Mouse (Mus musculus) intestine, embryonic 15.5 days (tissue): ENCODE data around the gene Hydin. TPM values are rescaled to one million over a fixed set of nuclear protein-coding genes. Genes with fewer than 3 reads are reported as not detected.
A peak's percentile ranks its signal among the peaks of the same experiment; 100 is the strongest.

Experiments used
- ATAC-seq: fragments of 200-750 bp; cut with Nextera tagmentation; 2 replicates; pipeline ENCODE4 v1.8.0; 2017; ENCODE audit warnings: moderate TSS enrichment, moderate library complexity
- H3K27ac ChIP-seq: fragments of 300-500 bp; sonication (generic); 2 replicates; pipeline ENCODE4 v1.5.1; 2015; ENCODE audit warnings: mild to moderate bottlenecking, inconsistent platforms
- H3K27me3 ChIP-seq: fragments of 300-500 bp; sonication (generic); replicated peaks from 2 replicates; pipeline ENCODE4 v1.6.1; 2015; ENCODE audit warnings: inconsistent platforms
- H3K36me3 ChIP-seq: fragments of 300-500 bp; sonication (generic); 2 replicates; pipeline ENCODE4 v1.6.1; 2015; ENCODE audit warnings: inconsistent platforms
- H3K4me1 ChIP-seq: fragments of 300-500 bp; sonication (generic); replicated peaks from 2 replicates; pipeline ENCODE4 v1.6.1; 2015; ENCODE audit warnings: inconsistent platforms
- H3K4me2 ChIP-seq: fragments of 300-500 bp; sonication (generic); replicated peaks from 2 replicates; pipeline ENCODE4 v1.6.1; 2015; ENCODE audit warnings: mild to moderate bottlenecking, inconsistent platforms
- H3K4me3 ChIP-seq: fragments of 300-500 bp; sonication (generic); replicated peaks from 2 replicates; pipeline ENCODE4 v1.5.1; 2015; ENCODE audit warnings: inconsistent platforms
- H3K9ac ChIP-seq: fragments of 300-500 bp; sonication (generic); 2 replicates; pipeline ENCODE4 v1.6.1; 2015; ENCODE audit warnings: inconsistent platforms
- H3K9me3 ChIP-seq: fragments of 300-500 bp; sonication (generic); 2 replicates; pipeline ENCODE4 v1.6.1; 2016; ENCODE audit warnings: inconsistent platforms
- WGBS: fragments of 180-500 bp; shearing (Covaris S2); methylation state at CpG from one replicate; pipeline ENCODE4 v1.1.7; 2015; 5-methylcytosine and 5-hydroxymethylcytosine counted together
- polyA plus RNA-seq: library from polyadenylated mRNA; unstranded; fragments of >200 nt; fragmentation: Nextera tagmentation; extraction: Ambion mirVana; gene quantifications from 2 replicates; pipeline ENCODE4 v1.2.1, GENCODE M21; 2015

Hydin gene
- polyA plus RNA-seq, result 0.03 TPM in 2 replicates

- H3K27ac ChIP-seq, result no peak within 1 kb of the TSS
- H3K36me3 ChIP-seq, result no peaks in the 10 kb centered on the region
- H3K9ac ChIP-seq, result peak within 1 kb of the TSS; percentile 34
- H3K4me3 ChIP-seq, result peak within 1 kb of the TSS; percentile 35
- 0 out of 2 replicates have a peak, but pooled peaks cover 3% of the 10 kb centered on the region for H3K4me1 ChIP-seq
- peak; percentile 95 for ATAC-seq
- peak within 1 kb of the TSS; percentile 72 for H3K4me2 ChIP-seq
- H3K27me3 ChIP-seq, result no peaks in the 10 kb centered on the region
- H3K9me3 ChIP-seq, result no peaks in the 10 kb centered on the region
- WGBS, result under 1% methylated on average over 15 of the region's 15 CpGs
These were observed at the start of gene Hydin for GRCm38 (mm10) chr8:110266741-110267140. TSS of gene Hydin (plus strand) at chr8:110266977.

- Histone ChIP-seq H3K4me3 (peak overlapping the region; percentile 61), H3K27ac (no peak overlapping the region), H3K36me3 (peaks cover 11% of the 10 kb centered on the region), H3K27me3 (no peaks in the 10 kb centered on the region), H3K4me1 (peaks cover 5% of the 10 kb centered on the region), H3K4me2 (peak overlapping the region; percentile 76), H3K9ac (no peak overlapping the region), H3K9me3 (no peaks in the 10 kb centered on the region)
- peak; percentile 42 for ATAC-seq
- 39% methylated on average over 5 of the region's 5 CpGs for WGBS
These were observed 49.6 kb upstream of the Hydin start for GRCm38 (mm10) chr8:110217198-110217597.

DNA sequence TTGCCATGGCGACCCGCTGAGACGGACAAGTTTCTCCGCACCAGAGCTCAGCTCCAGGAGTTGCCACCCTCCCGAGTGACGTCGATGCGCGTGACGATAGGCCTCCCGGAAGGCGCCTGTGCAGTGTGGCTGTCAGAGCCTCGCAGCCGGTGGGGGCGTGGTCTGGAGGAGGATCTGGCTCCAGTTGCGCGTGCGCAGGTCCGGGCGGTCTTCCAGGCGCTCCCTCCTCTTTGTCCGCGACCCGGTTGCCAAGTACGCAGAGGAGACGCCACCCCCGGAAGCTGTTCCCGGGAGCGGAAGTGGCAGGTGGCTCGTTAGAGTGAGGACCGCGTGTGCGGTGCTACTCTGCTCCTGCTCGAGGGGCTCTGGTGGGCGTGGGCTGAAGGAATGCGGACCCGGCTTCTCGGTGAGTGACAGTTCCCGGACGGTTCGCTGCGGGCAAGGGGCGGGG, 49.1 kb upstream of the Hydin start:
- Histone ChIP-seq H3K9me3 (no peaks in the 10 kb centered on the region), H3K36me3 (peaks cover 16% of the 10 kb centered on the region), H3K4me2 (peak overlapping the region; percentile 76), H3K9ac (peak overlapping the region; percentile 46), H3K27ac (no peak overlapping the region), H3K4me1 (peaks cover 5% of the 10 kb centered on the region), H3K27me3 (no peaks in the 10 kb centered on the region), H3K4me3 (peak overlapping the region; percentile 61)
- ATAC-seq, result peak; percentile 100
- under 1% methylated on average over 43 of the region's 43 CpGs for WGBS

DNA sequence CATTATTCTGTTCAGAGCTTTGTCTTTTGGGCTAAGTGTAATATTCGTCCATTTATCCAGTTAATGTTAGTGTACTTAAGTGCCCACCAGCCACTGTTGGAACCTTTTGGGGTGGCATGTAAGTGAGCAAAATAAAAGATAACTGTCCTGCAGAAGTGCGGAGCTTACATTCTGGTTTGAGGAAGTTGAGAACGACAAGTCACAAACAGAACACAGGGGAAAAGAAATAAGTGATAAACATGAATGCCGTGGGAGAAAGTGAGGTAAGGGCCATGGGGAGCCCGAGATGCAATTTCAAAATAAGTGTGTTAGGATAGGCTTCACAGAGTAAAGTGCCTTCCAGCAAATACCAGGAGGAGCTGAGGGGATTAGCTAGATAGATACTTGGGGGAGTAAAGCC, 48.3 kb upstream of the Hydin start:
- no peaks in the 10 kb centered on the region for H3K27me3 ChIP-seq
- 66% methylated on average over 5 of the region's 5 CpGs for WGBS
- H3K9ac ChIP-seq, result no peak overlapping the region
- ATAC-seq, result no peak
- H3K36me3 ChIP-seq, result peaks cover 23% of the 10 kb centered on the region
- H3K27ac ChIP-seq, result no peak overlapping the region
- peaks cover 5% of the 10 kb centered on the region for H3K4me1 ChIP-seq
- H3K4me3 ChIP-seq, result peak overlapping the region; percentile 61
- no peaks in the 10 kb centered on the region for H3K9me3 ChIP-seq
- H3K4me2 ChIP-seq, result peak overlapping the region; percentile 76

GRCm38 (mm10) chr8:110220936-110221335, 45.8 kb upstream of the Hydin start:
- H3K9me3 ChIP-seq, result no peaks in the 10 kb centered on the region
- H3K4me3 ChIP-seq, result no peak overlapping the region
- H3K36me3 ChIP-seq, result peaks cover 24% of the 10 kb centered on the region
- 90% methylated on average over 14 of the region's 14 CpGs for WGBS
- ATAC-seq, result no peak
- H3K4me2 ChIP-seq, result no peak overlapping the region
- peaks cover 5% of the 10 kb centered on the region for H3K4me1 ChIP-seq
- no peaks in the 10 kb centered on the region for H3K27me3 ChIP-seq
- no peak overlapping the region for H3K9ac ChIP-seq
- no peak overlapping the region for H3K27ac ChIP-seq

- no peak overlapping the region for H3K27ac ChIP-seq
- H3K9me3 ChIP-seq, result no peaks in the 10 kb centered on the region
- no peak for ATAC-seq
- H3K4me1 ChIP-seq, result no peaks in the 10 kb centered on the region
- no peak overlapping the region for H3K9ac ChIP-seq
- no peak overlapping the region for H3K4me3 ChIP-seq
- 46% methylated on average over 6 of the region's 6 CpGs for WGBS
- H3K36me3 ChIP-seq, result no peaks in the 10 kb centered on the region
- H3K4me2 ChIP-seq, result no peak overlapping the region
- no peaks in the 10 kb centered on the region for H3K27me3 ChIP-seq
These were observed 36.0 kb upstream of the Hydin start for GRCm38 (mm10) chr8:110230803-110231202.

DNA sequence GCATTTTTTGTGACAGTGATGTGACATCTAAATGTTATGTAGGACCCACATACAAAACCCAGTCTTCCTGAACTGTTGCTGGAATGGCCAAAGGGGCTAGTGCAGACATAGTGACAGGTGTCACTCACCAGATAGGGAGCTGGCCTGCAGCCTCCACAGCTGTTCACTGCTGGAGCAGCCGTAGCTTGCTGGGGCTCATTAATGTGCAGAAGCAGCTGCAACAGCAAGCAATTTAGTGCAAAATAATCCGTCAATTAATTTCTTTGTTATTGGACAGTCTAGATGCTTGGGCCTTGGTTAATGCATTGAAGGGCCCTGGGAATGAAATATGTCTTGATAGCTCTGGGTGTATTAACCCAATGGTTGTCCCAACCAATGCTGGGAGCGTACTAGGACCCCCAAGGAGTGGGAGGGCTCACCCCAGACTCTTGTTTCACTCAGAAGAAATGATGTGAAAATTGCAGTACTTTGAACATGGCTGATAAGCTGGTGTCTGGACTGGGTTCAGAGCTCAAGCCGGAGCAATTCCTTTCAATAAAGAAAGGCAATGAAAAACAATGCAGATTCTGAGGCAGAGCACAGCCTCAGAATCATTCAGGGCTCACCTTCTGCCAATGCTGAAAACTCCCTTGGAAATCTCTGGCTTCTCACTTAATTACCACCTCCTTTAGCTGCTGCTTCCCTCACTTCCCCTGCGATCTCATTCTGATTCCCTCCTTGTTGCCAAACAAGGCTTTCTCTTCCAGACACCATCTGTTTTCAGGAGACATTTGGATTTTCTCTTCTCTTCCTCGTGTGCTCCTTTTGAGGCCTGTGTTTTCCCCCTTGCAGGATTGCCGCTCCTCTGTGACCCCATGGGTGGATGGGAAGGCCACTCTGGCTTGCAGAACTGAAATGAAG, 24.2 kb upstream of the Hydin start:
- Histone ChIP-seq H3K4me1 (no peaks in the 10 kb centered on the region), H3K36me3 (no peaks in the 10 kb centered on the region), H3K4me2 (no peak overlapping the region), H3K9me3 (no peaks in the 10 kb centered on the region), H3K4me3 (no peak overlapping the region), H3K27me3 (no peaks in the 10 kb centered on the region), H3K27ac (no peak overlapping the region), H3K9ac (no peak overlapping the region)
- ATAC-seq, result no peak
- 48% methylated on average over 7 of the region's 7 CpGs for WGBS

DNA sequence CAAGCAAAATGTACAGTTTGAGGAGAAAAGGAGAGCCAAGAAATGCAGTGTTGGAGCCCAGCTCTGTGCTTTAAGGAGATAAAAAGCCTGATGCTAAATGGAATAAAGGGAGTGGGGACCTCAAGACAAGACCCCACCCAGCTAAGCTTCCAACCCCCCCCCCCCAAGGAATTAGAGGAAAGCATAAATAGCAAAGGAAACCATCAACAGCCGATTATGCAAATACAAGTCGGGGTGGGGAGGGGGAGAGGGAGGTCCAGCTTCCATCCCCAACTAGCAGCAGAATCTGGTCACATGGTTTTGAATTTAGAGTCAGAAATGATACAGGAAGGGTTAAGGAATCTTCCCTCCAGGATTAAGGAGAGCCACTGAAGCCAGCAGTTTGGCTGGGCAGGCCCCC, 22.2 kb upstream of the Hydin start:
- no peaks in the 10 kb centered on the region for H3K9me3 ChIP-seq
- no peak overlapping the region for H3K27ac ChIP-seq
- no peaks in the 10 kb centered on the region for H3K27me3 ChIP-seq
- 50% methylated on average over 2 of the region's 2 CpGs for WGBS
- no peak overlapping the region for H3K4me3 ChIP-seq
- no peak for ATAC-seq
- H3K9ac ChIP-seq, result no peak overlapping the region
- no peak overlapping the region for H3K4me2 ChIP-seq
- H3K36me3 ChIP-seq, result no peaks in the 10 kb centered on the region
- H3K4me1 ChIP-seq, result no peaks in the 10 kb centered on the region

DNA sequence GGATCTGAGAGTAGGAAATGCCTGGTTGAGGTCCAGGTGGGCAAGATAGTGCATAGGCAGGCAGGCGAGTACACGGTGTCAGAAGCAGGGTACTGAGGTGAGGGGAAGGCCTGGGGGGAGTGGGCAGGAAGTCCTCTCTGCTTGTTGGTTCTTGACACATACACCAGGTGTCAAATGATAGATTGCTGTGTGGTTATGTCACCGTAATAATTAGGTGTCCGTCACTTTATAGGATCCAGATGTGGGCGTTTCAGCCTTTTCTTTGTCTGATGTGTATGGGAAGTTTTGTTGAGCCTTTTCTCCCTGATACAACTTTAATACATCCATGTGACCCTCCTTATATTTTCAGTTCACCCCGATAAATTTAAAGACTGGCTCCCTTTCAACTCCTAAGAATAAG, 19.5 kb upstream of the Hydin start:
- no peaks in the 10 kb centered on the region for H3K27me3 ChIP-seq
- no peak for ATAC-seq
- no peaks in the 10 kb centered on the region for H3K36me3 ChIP-seq
- no peak overlapping the region for H3K9ac ChIP-seq
- no peaks in the 10 kb centered on the region for H3K4me1 ChIP-seq
- no peak overlapping the region for H3K27ac ChIP-seq
- 82% methylated on average over 6 of the region's 6 CpGs for WGBS
- no peaks in the 10 kb centered on the region for H3K9me3 ChIP-seq
- H3K4me3 ChIP-seq, result no peak overlapping the region
- H3K4me2 ChIP-seq, result no peak overlapping the region

DNA sequence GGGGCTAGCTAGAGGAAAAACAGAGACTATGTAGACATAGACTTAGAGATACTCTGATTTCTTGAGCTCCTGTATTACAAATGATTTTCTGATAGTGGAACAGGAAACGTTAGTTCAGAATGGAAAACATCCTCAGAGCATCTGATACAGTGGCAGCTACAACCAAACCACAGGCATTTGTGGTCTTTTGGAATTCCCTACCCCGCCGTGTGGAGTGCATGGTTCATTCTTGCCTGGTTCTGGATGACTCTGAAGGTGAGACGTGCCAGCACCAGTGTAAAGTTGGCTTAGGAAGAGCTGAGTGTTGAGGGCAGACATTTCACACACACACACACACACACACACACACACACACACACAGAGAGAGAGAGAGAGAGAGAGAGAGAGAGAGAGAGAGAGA, 12.8 kb upstream of the Hydin start:
- no peak overlapping the region for H3K4me3 ChIP-seq
- H3K27ac ChIP-seq, result no peak overlapping the region
- no peak overlapping the region for H3K4me2 ChIP-seq
- no peaks in the 10 kb centered on the region for H3K4me1 ChIP-seq
- H3K9me3 ChIP-seq, result no peaks in the 10 kb centered on the region
- no peaks in the 10 kb centered on the region for H3K36me3 ChIP-seq
- 70% methylated on average over 4 of the region's 4 CpGs for whole genome bisulfite sequencing
- no peaks in the 10 kb centered on the region for H3K27me3 ChIP-seq
- ATAC-seq, result no peak
- H3K9ac ChIP-seq, result no peak overlapping the region

- H3K36me3 ChIP-seq, result no peaks in the 10 kb centered on the region
- no peak for ATAC-seq
- no peaks in the 10 kb centered on the region for H3K9me3 ChIP-seq
- no peak overlapping the region for H3K27ac ChIP-seq
- H3K27me3 ChIP-seq, result no peaks in the 10 kb centered on the region
- no peak overlapping the region for H3K9ac ChIP-seq
- H3K4me3 ChIP-seq, result no peak overlapping the region
- 64% methylated on average over 11 of the region's 11 CpGs for WGBS
- no peak overlapping the region for H3K4me2 ChIP-seq
- H3K4me1 ChIP-seq, result 0 out of 2 replicates have a peak, but pooled peaks cover 3% of the 10 kb centered on the region
These were observed 926 bp upstream of the Hydin start for GRCm38 (mm10) chr8:110265796-110266305.

GRCm38 (mm10) chr8:110267268-110267667, 491 bp downstream of the Hydin start:
- 0 out of 2 replicates have a peak, but pooled peaks have one; percentile 10 for ATAC-seq
- WGBS, result 12% methylated on average over 12 of the region's 12 CpGs
- Histone ChIP-seq H3K4me2 (peak overlapping the region; percentile 72), H3K4me3 (peak overlapping the region; percentile 35), H3K27ac (no peak overlapping the region), H3K36me3 (no peaks in the 10 kb centered on the region), H3K27me3 (no peaks in the 10 kb centered on the region), H3K4me1 (0 out of 2 replicates have a peak, but pooled peaks cover 3% of the 10 kb centered on the region), H3K9me3 (no peaks in the 10 kb centered on the region), H3K9ac (peak overlapping the region; percentile 34)
